Mouse (Mus musculus) limb, embryonic 14.5 days (tissue): ENCODE data around the gene Slc35e3. TPM values are rescaled to one million over a fixed set of nuclear protein-coding genes. Genes with fewer than 3 reads are reported as not detected.

Experiments
- ATAC-seq: fragments of 200-750 bp; cut with Nextera tagmentation; 2 replicates; pipeline ENCODE4 v1.8.0; 2017; ENCODE audit warnings: low read depth, moderate number of reproducible peaks, moderate TSS enrichment; ENCODE audit not compliant: low FRiP score
- DNase-seq: peaks from one replicate; pipeline ENCODE4 v3.0.0-alpha.2; 2015; ENCODE audit warnings: low spot score
- H3K27ac ChIP-seq: fragments of 300-500 bp; sonication (generic); replicated peaks from 2 replicates; pipeline ENCODE4 v1.5.1; 2014; ENCODE audit warnings: low read depth, mild to moderate bottlenecking, low read length, moderate library complexity, mixed read lengths
- H3K27me3 ChIP-seq: fragments of 300-500 bp; sonication (generic); 2 replicates; pipeline ENCODE4 v1.6.1; 2014; ENCODE audit warnings: low read length, mixed read lengths; ENCODE audit not compliant: control insufficient read depth, insufficient read depth
- H3K36me3 ChIP-seq: fragments of 300-500 bp; sonication (generic); 2 replicates; pipeline ENCODE4 v1.6.1; 2014; ENCODE audit warnings: mild to moderate bottlenecking, low read length, moderate library complexity, mixed read lengths; ENCODE audit not compliant: control insufficient read depth, insufficient read depth
- H3K4me1 ChIP-seq: fragments of 300-500 bp; sonication (generic); 2 replicates; pipeline ENCODE4 v1.6.1; 2014; ENCODE audit warnings: antibody characterized with exemption, low read length, mixed read lengths; ENCODE audit not compliant: control insufficient read depth, insufficient read depth
- H3K4me2 ChIP-seq: fragments of 300-500 bp; sonication (generic); replicated peaks from 2 replicates; pipeline ENCODE4 v1.6.1; 2014; ENCODE audit warnings: low read depth, mild to moderate bottlenecking, low read length, moderate library complexity; ENCODE audit not compliant: severe bottlenecking
- H3K4me3 ChIP-seq: fragments of 300-500 bp; sonication (generic); replicated peaks from 2 replicates; pipeline ENCODE4 v1.5.1; 2014; ENCODE audit warnings: low read length
- H3K9ac ChIP-seq: fragments of 300-500 bp; sonication (generic); 2 replicates; pipeline ENCODE4 v1.6.1; 2014; ENCODE audit warnings: mild to moderate bottlenecking, low read depth, low read length, moderate library complexity; ENCODE audit not compliant: severe bottlenecking
- H3K9me3 ChIP-seq: fragments of 300-500 bp; sonication (generic); 2 replicates; pipeline ENCODE4 v1.6.1; 2016; ENCODE audit warnings: low read length; ENCODE audit not compliant: control insufficient read depth
- POLR2A ChIP-seq: fragments of 200-500 bp; IDR thresholded peaks from 2 replicates; pipeline ENCODE4 v1.8.0; 2012; ENCODE audit warnings: inconsistent platforms, mild to moderate bottlenecking, moderate library complexity, borderline replicate concordance; ENCODE audit not compliant: insufficient read depth, insufficient read length; ENCODE audit errors: extremely low read depth
- WGBS: fragments of 180-500 bp; shearing (Covaris S2); extraction: QIAGEN DNeasy Blood & Tissue Kit; methylation state at CpG from one replicate; pipeline ENCODE4 v1.1.7; 2014; 5-methylcytosine and 5-hydroxymethylcytosine counted together
- polyA plus RNA-seq, 2 experiments: library from polyadenylated mRNA; depleted of rRNA in 1 of 2; stranded (reverse) in 1 of 2; unstranded in 1 of 2; fragments of >200 nt; fragmentation: Nextera tagmentation in 1 of 2; extraction: Ambion mirVana in 1 of 2; gene quantifications; 2 replicates each; pipeline versions ENCODE4 v1.2.1 to v1.2.3; 2012 to 2014

Slc35e3 gene
- polyA plus RNA-seq, 2 experiments = 21.7 to 36.2 TPM

DNA sequence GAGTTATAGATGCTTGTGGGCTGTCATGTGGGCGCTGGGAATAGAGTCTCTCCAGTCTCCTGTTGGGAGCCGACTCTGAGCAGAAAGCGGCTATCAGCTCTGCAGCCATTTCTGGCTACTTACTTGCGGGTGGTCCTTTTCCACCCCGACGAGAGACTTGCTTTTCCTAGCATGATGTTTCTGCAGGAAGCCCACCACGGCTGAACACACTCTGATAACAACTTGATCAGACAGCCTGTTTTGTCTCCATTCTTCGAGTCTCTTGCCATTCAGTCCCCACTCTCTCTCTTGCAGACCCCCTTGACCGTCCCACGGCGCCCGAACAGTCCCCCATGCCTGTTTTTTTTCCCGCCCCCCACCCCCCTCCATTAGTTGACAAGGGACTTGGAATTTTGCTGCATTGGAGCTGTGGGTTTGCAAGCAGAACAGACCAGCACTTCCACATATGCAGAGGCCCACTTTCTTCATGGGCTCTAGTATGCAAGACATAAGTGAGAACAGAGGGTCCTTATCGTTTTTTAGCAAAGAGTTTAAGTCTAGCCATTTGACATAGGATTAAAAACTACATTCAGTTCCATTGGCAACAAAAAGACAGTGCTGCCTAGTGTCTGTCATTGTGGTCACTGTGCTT, 13.1 kb downstream of the Slc35e3 start:
- ATAC-seq (no peak), DNase-seq (no peak)
- H3K4me2 ChIP-seq = no peak overlapping the region
- H3K9me3 ChIP-seq = no peaks in the 10 kb centered on the region
- H3K27ac ChIP-seq = no peak overlapping the region
- no peaks in the 10 kb centered on the region for H3K27me3 ChIP-seq
- H3K9ac ChIP-seq = no peak overlapping the region
- peaks cover 26% of the 10 kb centered on the region for H3K36me3 ChIP-seq
- no peak overlapping the region for H3K4me3 ChIP-seq
- WGBS = 86% methylated on average over 14 of the region's 14 CpGs
- no peak for TF ChIP-seq POLR2A
- H3K4me1 ChIP-seq = no peaks in the 10 kb centered on the region

DNA sequence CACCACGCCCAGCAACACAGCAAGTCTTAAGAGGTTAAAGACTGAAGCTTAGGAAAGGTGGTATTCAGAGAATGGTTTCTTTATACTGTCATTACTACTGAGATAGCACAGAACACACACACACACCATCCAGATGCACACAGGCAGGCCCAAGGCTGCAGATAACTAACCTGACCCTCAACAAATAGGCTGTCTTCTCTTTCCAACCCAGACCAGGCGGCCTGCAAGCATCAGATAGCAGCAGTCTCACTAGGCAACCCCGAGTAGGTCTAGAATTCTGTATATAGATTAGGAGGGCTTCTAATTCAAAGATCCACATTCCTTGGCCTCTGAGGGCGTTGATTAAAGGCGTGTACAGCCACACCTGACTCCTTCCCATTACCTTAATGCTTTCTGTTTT, 14.0 kb downstream of the Slc35e3 start:
- Histone ChIP-seq H3K36me3 (peaks cover 19% of the 10 kb centered on the region), H3K27ac (no peak overlapping the region), H3K4me3 (no peak overlapping the region), H3K27me3 (no peaks in the 10 kb centered on the region), H3K4me2 (no peak overlapping the region), H3K9ac (no peak overlapping the region), H3K9me3 (no peaks in the 10 kb centered on the region), H3K4me1 (no peaks in the 10 kb centered on the region)
- TF ChIP-seq POLR2A = no peak
- ATAC-seq (no peak), DNase-seq (no peak)
- WGBS = 91% methylated on average over 5 of the region's 5 CpGs

DNA sequence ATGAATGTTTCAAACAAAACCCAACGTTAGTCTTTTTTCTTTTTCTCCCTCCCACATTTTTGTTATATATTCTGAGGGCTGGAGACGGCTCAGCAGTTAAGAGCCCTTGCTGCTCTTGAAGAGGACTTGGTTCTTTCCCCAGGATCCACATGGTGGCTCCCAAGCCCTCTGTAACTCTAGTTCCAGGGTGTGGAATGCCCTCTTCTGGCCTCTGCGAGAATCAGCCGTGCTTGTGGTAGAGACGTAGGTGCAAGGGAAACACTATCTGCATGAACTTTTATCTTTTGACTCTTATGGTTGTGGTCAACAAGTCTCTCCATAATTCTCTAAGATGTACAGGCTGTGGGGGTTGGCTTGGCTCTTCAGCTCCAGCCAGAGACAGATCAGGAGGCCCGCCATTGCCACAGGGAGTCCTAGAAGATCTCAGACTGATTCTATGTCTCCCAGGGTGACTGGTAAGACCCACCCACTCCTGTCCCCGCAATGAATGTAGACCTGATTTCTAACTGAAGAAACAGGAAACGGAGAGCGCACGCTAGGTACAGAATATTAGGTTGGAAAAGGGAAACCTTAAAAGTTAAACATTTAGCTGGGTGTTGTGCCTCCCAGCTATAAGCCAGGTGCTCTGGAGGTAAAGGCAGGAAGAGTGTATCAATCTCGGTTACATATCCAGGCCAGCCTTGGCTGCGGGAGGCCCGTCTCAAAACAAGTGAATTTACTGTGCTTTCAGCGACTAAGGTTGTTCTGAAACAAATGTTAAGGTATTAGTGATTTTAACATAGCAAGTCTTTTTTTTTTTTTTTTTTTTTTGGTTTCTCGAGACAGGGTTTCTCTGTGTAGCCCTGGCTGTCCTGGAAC, 14.7 kb downstream of the Slc35e3 start:
- Histone ChIP-seq H3K27me3 (no peaks in the 10 kb centered on the region), H3K4me1 (no peaks in the 10 kb centered on the region), H3K4me2 (no peak overlapping the region), H3K9ac (no peak overlapping the region), H3K9me3 (no peaks in the 10 kb centered on the region), H3K4me3 (no peak overlapping the region), H3K27ac (no peak overlapping the region), H3K36me3 (peaks cover 12% of the 10 kb centered on the region)
- DNase-seq = peak; percentile 26
- WGBS = 58% methylated on average over 14 of the region's 15 CpGs
- ATAC-seq = no peak
- TF ChIP-seq POLR2A = no peak

DNA sequence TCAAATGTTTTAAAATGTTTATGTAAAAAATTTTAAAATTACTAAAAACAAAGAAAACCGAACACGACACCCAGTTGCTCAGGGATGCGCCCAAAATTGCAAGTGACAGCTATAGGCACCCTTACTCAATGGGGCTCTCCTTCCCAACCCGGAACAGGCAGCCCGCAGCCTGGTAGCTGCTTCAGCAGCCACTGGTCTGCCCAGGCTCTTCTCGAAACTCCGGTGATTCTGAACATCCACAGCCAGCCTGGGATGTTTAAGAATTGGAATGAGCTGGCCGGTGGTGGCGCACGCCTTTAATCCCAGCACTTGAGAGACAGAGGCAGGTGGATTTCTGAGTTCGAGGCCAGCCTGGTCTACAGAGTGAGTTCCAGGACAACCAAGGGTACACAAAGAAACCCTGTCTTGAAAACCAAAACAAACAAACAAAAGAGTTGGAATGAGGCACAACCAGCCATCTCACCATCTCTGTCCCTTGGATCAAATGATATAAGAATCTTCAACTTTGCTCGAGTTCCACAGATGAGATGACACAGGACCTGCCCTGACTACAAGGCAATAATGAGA, 15.4 kb downstream of the Slc35e3 start:
- Histone ChIP-seq H3K4me2 (no peak overlapping the region), H3K27me3 (no peaks in the 10 kb centered on the region), H3K4me3 (no peak overlapping the region), H3K36me3 (peaks cover 7% of the 10 kb centered on the region; the same call in 1 of the 2 replicates), H3K4me1 (no peaks in the 10 kb centered on the region), H3K27ac (no peak overlapping the region), H3K9me3 (no peaks in the 10 kb centered on the region), H3K9ac (no peak overlapping the region)
- ATAC-seq (no peak), DNase-seq (no peak)
- WGBS = 93% methylated on average over 12 of the region's 12 CpGs
- TF ChIP-seq POLR2A = no peak

DNA sequence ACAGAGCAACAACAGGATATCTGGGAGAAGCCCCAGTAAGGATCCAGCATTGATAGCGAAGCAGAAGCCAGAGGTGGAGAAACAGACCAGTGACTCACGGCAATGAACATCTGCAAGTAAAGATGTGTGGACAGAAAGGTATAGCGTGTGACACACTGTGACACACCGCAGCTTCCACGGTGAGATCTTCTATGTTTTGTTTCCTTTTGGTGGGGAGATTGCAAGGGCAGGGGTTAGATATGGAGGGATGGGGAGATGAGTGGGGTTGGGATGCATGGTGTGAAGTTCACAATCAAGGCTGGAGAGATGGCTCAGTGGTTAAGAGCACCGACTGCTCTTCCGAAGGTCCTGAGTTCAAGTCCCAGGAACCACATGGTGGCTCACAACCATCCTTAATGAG, 16.0 kb downstream of the Slc35e3 start:
- H3K27me3 ChIP-seq = no peaks in the 10 kb centered on the region
- 95% methylated on average over 7 of the region's 7 CpGs for WGBS
- no peak overlapping the region for H3K4me3 ChIP-seq
- no peaks in the 10 kb centered on the region for H3K4me1 ChIP-seq
- no peaks in the 10 kb centered on the region for H3K9me3 ChIP-seq
- no peak overlapping the region for H3K27ac ChIP-seq
- H3K4me2 ChIP-seq = no peak overlapping the region
- peaks cover 7% of the 10 kb centered on the region; the same call in 1 of the 2 replicates for H3K36me3 ChIP-seq
- H3K9ac ChIP-seq = no peak overlapping the region
- DNase-seq = no peak
- TF ChIP-seq POLR2A = no peak
- no peak for ATAC-seq
